Comparison of ENCODE assay signal across 8 mouse cellular contexts in genomic region chr6:52217895-52218642, GRCm38 (mm10). TPM values are rescaled to one million over a fixed set of nuclear protein-coding genes. Genes with fewer than 3 reads are reported as not detected.
DNase-seq lines count a peak whose midpoint lies in the region; ATAC-seq lines count a peak whose summit lies in the region.
"Had no signal": no experiment of that assay in that cellular context is flagged by ENCODE, and none has a peak within 500 bp of the region (broad histone marks: within the 10 kb centered on the region; RNA-seq: fewer than 3 reads in every experiment).

No protein-coding gene starts in this region.

- H3K27me3 ChIP-seq in heart, embryonic 14.5 days (ENCODE audit: control insufficient read depth, insufficient read depth, low read length): peaks cover 100% of the 10 kb centered on the region

- peaks cover 2 to 17% of the 10 kb centered on the region in 2 experiments; a peak in 1 of 4 replicates for H3K4me1 ChIP-seq in heart, embryonic 14.5 days (ENCODE audit: control insufficient read depth in 2 of 2, insufficient read depth in 2 of 2, low read length in 2 of 2)

- H3K4me3 ChIP-seq in heart, embryonic 14.5 days (ENCODE audit: control insufficient read depth in 1 of 2, insufficient read depth in 1 of 2, low read depth in 1 of 2, low read length in 2 of 2): peak overlapping the region in 1 of 2 experiments; percentile 24; a peak in 1 of 4 replicates

- H3K9ac ChIP-seq in heart, embryonic 14.5 days (ENCODE audit: low read length): no peak overlapping the region

- 5% methylated on average over 23 of the region's 23 CpGs for WGBS in heart, embryonic 14.5 days

- H3K27ac ChIP-seq in heart, embryonic 14.5 days (replicated peaks in 1 of 2; ENCODE audit: control insufficient read depth in 1 of 2, insufficient read depth in 1 of 2, low read depth in 2 of 2, low read length in 2 of 2): no peak overlapping the region
- H3K27ac ChIP-seq: heart, adult 2 months had no signal

- H3K9me3 ChIP-seq in heart, embryonic 14.5 days (ENCODE audit: control insufficient read depth, low read length): no peaks in the 10 kb centered on the region

- ATAC-seq in heart, embryonic 14.5 days (ENCODE audit: insufficient number of reproducible peaks, insufficient read depth, low FRiP score, low read depth): no peak

- 0 out of 2 replicates have a peak overlapping the region, but pooled peaks have one; percentile 45 for H3K4me2 ChIP-seq in heart, embryonic 14.5 days (ENCODE audit: low read length)

- no peaks in the 10 kb centered on the region for H3K36me3 ChIP-seq in heart, embryonic 14.5 days (ENCODE audit: control insufficient read depth, insufficient read depth, low read length)

- peak; percentile 30 for DNase-seq in retina, postnatal 1 day
- DNase-seq in retina, embryonic 14.5 days (ENCODE audit: low spot score): no peak
- DNase-seq in kidney, postnatal 25 days: peak; percentile 40 to 59
- peak; percentile 8 for DNase-seq in urinary bladder, postnatal 14 days (ENCODE audit: low spot score)
- DNase-seq in right cerebral cortex, postnatal 10 days (ENCODE audit: low spot score in 2 of 2): no peak
- no peak for DNase-seq in thymus, postnatal 14 days

RNA-seq across cellular contexts. Expression of gene Hoxa7, which starts 3.6 kb away (rescaled TPM):
- polyA plus RNA-seq in heart, embryonic 14.5 days (2014; fragmentation: Nextera tagmentation; extraction: Ambion mirVana): 0.12 and 0.28 TPM in 2 replicates

RNA-seq across cellular contexts. Expression of gene Gm28308, which starts 4.9 kb away (rescaled TPM):
- polyA plus RNA-seq in heart, embryonic 14.5 days (2014; fragmentation: Nextera tagmentation; extraction: Ambion mirVana): not detected in 2 replicates
- polyA plus RNA-seq: heart, adult 2 months had no signal

RNA-seq across cellular contexts. Expression of gene Hoxa3, which starts 4.9 kb away (rescaled TPM):
- 0.35 and 0.86 TPM in 2 replicates for polyA plus RNA-seq in heart, embryonic 14.5 days (2014; fragmentation: Nextera tagmentation; extraction: Ambion mirVana)

RNA-seq across cellular contexts. Expression of gene Hoxa6, which starts 9.5 kb away (rescaled TPM):
- polyA plus RNA-seq in heart, embryonic 14.5 days (2014; fragmentation: Nextera tagmentation; extraction: Ambion mirVana): not detected in 2 replicates
- polyA plus RNA-seq: heart, adult 2 months had no signal

RNA-seq across cellular contexts. Expression of gene Hoxa9, which starts 12.8 kb away (rescaled TPM):
- 0.11 and 0.26 TPM in 2 replicates for polyA plus RNA-seq in heart, embryonic 14.5 days (2014; fragmentation: Nextera tagmentation; extraction: Ambion mirVana)

Comparison
In these comparisons a context has a peak if more than half of its experiments do, and no peak if none do; other contexts are left out.
1. DNase-seq: peak in retina, postnatal 1 day (single experiment), kidney, postnatal 25 days (2 of 2) and urinary bladder, postnatal 14 days (single experiment); none in retina, embryonic 14.5 days (single experiment), right cerebral cortex, postnatal 10 days (0 of 2) and thymus, postnatal 14 days (single experiment).